Mouse (Mus musculus) hindbrain, postnatal 0 days (tissue): ENCODE data around the gene Prkag3. TPM values are rescaled to one million over a fixed set of nuclear protein-coding genes. Genes with fewer than 3 reads are reported as not detected.

Source experiments
- ATAC-seq: fragments of 200-750 bp; cut with Nextera tagmentation; 2 replicates; pipeline ENCODE4 v1.8.0; 2017; ENCODE audit warnings: mild to moderate bottlenecking, moderate TSS enrichment, moderate library complexity
- DNase-seq: peaks from one replicate; pipeline ENCODE4 v3.0.0-alpha.2; 2015; ENCODE audit warnings: low spot score
- H3K27ac ChIP-seq: fragments of 300-500 bp; sonication (generic); 2 replicates; pipeline ENCODE4 v1.5.1; 2014; ENCODE audit warnings: mild to moderate bottlenecking
- H3K27me3 ChIP-seq: fragments of 300-500 bp; sonication (generic); 2 replicates; pipeline ENCODE4 v1.6.1; 2014; ENCODE audit warnings: low read length, mixed read lengths; ENCODE audit not compliant: insufficient read depth
- H3K36me3 ChIP-seq: fragments of 300-500 bp; sonication (generic); 2 replicates; pipeline ENCODE4 v1.6.1; 2014; ENCODE audit warnings: low read length, mixed read lengths; ENCODE audit not compliant: insufficient read depth
- H3K4me1 ChIP-seq: fragments of 300-500 bp; sonication (generic); 2 replicates; pipeline ENCODE4 v1.6.1; 2014; ENCODE audit warnings: antibody characterized with exemption, low read length, mixed read lengths; ENCODE audit not compliant: insufficient read depth
- H3K4me2 ChIP-seq: fragments of 300-500 bp; sonication (generic); 2 replicates; pipeline ENCODE4 v1.6.1; 2014; ENCODE audit warnings: low read depth, mild to moderate bottlenecking, low read length, moderate library complexity, mixed read lengths
- H3K4me3 ChIP-seq: fragments of 300-500 bp; sonication (generic); 2 replicates; pipeline ENCODE4 v1.5.1; 2014; ENCODE audit warnings: low read length
- H3K9ac ChIP-seq: fragments of 300-500 bp; sonication (generic); replicated peaks from 2 replicates; pipeline ENCODE4 v1.6.1; 2014; ENCODE audit warnings: mild to moderate bottlenecking, low read length, moderate library complexity, mixed read lengths
- H3K9me3 ChIP-seq: fragments of 300-500 bp; sonication (generic); 2 replicates; pipeline ENCODE4 v1.6.1; 2016; ENCODE audit warnings: low read length, mixed read lengths
- CTCF ChIP-seq: IDR thresholded peaks from 2 replicates; pipeline ENCODE4 v1.5.1; 2016; ENCODE audit warnings: antibody characterized with exemption, control low read depth, low read depth
- WGBS: fragments of 180-500 bp; shearing (Covaris S2); extraction: QIAGEN DNeasy Blood & Tissue Kit; methylation state at CpG from one replicate; pipeline ENCODE4 v1.1.7; 2014; 5-methylcytosine and 5-hydroxymethylcytosine counted together
- polyA plus RNA-seq: library from polyadenylated mRNA; unstranded; fragments of >200 nt; fragmentation: Nextera tagmentation; extraction: Ambion mirVana; gene quantifications from 2 replicates; pipeline ENCODE4 v1.2.1, GENCODE M21; 2015
- total RNA-seq: library from RNA; depleted of rRNA; stranded (reverse); fragments of >200 nt; gene quantifications from 2 replicates; pipeline ENCODE4 v1.2.3, GENCODE M21; 2014

Prkag3 gene
- total and polyA plus RNA-seq, 2 experiments from 2014 or later: not detected

DNA sequence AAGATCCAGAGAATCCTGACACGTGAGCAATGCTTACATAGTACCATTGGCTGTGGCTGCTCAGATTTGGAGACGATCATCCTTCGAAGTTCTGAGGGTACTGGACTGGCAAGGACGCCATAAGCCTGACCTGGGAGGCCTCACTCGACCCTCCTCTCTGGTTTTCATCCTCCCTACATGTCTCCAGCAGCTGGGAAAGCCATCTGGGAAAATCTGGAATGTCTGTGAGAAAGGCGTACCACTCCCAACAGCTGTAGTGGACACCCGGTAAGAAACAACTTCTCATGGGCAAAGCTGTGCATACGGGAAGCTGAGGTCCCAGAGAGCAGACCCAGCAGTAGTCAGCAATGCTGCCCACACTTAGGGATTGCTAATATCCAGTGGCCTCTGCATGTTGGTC lies 3.1 kb upstream of the Prkag3 start:
- ATAC-seq (no peak), DNase-seq (no peak)
- no peak for TF ChIP-seq CTCF
- no peak overlapping the region for H3K4me3 ChIP-seq
- no peak overlapping the region for H3K9ac ChIP-seq
- no peaks in the 10 kb centered on the region for H3K36me3 ChIP-seq
- H3K9me3 ChIP-seq: no peaks in the 10 kb centered on the region
- H3K4me2 ChIP-seq: no peak overlapping the region
- H3K27me3 ChIP-seq: peaks cover 17% of the 10 kb centered on the region; the same call in 1 of the 2 replicates
- WGBS: 89% methylated on average over 8 of the region's 8 CpGs
- H3K4me1 ChIP-seq: no peaks in the 10 kb centered on the region
- H3K27ac ChIP-seq: no peak overlapping the region

DNA sequence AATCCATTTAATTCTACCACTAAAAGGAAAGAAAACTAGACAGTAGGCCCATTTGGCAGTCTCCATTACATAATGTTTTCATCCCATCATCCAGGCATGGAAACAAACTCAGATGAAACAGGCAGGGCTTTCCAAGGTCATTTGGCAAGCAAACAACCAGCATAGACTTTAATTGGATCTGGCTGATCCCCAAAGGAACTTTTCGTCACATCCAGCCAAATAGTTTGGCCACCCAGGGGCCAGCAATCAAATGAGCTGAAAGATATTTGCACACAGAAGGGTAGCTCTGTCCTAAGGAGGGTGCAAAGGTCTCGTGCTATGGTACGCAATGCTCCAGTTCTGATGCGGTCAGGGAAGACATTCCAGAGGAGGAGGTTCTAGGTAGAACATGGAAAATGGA lies 1.7 kb upstream of the Prkag3 start:
- no peak for ATAC-seq
- no peak for TF ChIP-seq CTCF

DNA sequence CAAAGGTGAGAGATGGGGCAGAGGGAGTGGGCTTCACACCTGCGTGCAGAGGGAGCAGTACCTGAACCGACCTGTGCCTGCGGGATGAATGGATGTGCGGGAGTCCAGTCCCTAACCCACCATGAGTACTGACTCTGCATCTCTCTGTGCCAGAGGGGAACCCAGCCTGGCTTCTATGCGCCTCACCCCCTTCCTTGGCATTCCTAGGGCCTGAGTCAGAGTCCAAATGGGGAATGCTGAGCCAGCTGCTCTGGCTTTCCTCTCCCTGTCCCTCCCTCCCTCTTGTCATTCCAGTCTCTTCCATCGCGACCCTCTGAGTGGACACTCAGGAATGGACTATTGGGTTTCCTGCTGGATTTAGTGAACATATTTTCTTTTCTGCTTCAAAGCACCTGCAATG lies 280 bp upstream of the Prkag3 start:
- peak; percentile 35; the same call in 1 of the 2 replicates for ATAC-seq
- no peak overlapping the region for H3K9ac ChIP-seq
- no peak for DNase-seq

More for the DNA sequence above, 1.7 kb upstream of the Prkag3 start:
- H3K4me2 ChIP-seq: no peak overlapping the region
- no peak overlapping the region for H3K9ac ChIP-seq
- H3K9me3 ChIP-seq: no peaks in the 10 kb centered on the region
- no peak overlapping the region for H3K4me3 ChIP-seq
- H3K4me1 ChIP-seq: no peaks in the 10 kb centered on the region
- H3K27ac ChIP-seq: no peak overlapping the region
- H3K27me3 ChIP-seq: peaks cover 18% of the 10 kb centered on the region; the same call in 1 of the 2 replicates
- 53% methylated on average over 4 of the region's 4 CpGs for WGBS
- peak; percentile 38 for DNase-seq
- H3K36me3 ChIP-seq: no peaks in the 10 kb centered on the region

DNA sequence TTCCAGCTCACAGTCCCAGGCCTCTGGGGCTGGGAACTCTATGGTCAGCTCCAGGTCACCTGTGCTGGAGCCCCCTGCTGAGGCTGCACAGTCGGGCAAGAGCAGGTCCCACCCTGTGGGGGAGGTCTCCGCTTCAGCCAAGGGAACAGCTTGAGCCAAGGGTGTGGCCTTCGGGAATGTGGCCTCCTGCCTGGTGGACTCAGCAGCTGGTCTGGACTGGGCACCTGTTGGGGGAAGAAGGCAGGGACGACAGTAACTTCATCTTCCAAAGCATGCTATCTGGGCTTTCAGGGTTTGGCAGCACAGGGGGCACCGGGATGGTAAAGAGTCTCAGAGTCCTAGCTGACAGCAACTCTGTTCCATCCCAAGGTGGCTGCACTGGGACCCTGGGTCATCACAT lies 1.7 kb downstream of the Prkag3 start:
- H3K27me3 ChIP-seq: peaks cover 18% of the 10 kb centered on the region; the same call in 1 of the 2 replicates
- H3K36me3 ChIP-seq: no peaks in the 10 kb centered on the region
- WGBS: 77% methylated on average over 5 of the region's 5 CpGs
- no peak overlapping the region for H3K27ac ChIP-seq
- H3K4me1 ChIP-seq: no peaks in the 10 kb centered on the region
- no peak for ATAC-seq
- no peaks in the 10 kb centered on the region for H3K9me3 ChIP-seq
- DNase-seq: no peak
- H3K4me3 ChIP-seq: no peak overlapping the region
- no peak overlapping the region for H3K9ac ChIP-seq
- no peak for TF ChIP-seq CTCF
- H3K4me2 ChIP-seq: no peak overlapping the region

More for the DNA sequence above, 280 bp upstream of the Prkag3 start:
- H3K4me1 ChIP-seq: no peaks in the 10 kb centered on the region
- 62% methylated on average over 7 of the region's 7 CpGs for WGBS
- no peaks in the 10 kb centered on the region for H3K36me3 ChIP-seq
- no peak for TF ChIP-seq CTCF
- no peak overlapping the region for H3K4me2 ChIP-seq
- peaks cover 18% of the 10 kb centered on the region; the same call in 1 of the 2 replicates for H3K27me3 ChIP-seq
- no peak overlapping the region for H3K4me3 ChIP-seq
- H3K27ac ChIP-seq: no peak overlapping the region
- no peaks in the 10 kb centered on the region for H3K9me3 ChIP-seq

DNA sequence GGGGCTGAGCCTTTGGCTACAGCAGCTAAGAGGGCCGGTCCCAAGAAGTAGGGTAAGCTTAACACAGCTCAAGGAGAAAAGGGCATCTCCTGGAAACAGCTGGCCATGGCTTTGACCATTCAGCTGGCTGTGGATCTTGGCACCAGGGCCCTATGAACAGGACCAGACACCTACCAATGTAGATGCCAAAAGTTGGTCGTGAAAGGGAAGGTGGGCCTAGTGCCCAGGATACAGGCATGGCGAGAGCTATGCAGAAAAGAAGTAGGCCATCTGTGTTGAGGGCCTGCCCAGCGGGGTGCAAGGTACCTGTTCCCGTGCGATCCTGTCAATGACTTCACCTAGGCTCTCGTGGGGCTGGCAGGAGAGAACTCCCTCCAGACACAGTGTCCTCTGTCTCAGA lies 8.2 kb downstream of the Prkag3 start:
- 82% methylated on average over 7 of the region's 7 CpGs for WGBS
- TF ChIP-seq CTCF: no peak
- Histone ChIP-seq H3K4me1 (no peaks in the 10 kb centered on the region), H3K4me2 (no peak overlapping the region), H3K27me3 (no peaks in the 10 kb centered on the region), H3K9me3 (no peaks in the 10 kb centered on the region), H3K4me3 (no peak overlapping the region), H3K27ac (no peak overlapping the region), H3K9ac (no peak overlapping the region), H3K36me3 (no peaks in the 10 kb centered on the region)
- ATAC-seq (no peak), DNase-seq (no peak)

DNA sequence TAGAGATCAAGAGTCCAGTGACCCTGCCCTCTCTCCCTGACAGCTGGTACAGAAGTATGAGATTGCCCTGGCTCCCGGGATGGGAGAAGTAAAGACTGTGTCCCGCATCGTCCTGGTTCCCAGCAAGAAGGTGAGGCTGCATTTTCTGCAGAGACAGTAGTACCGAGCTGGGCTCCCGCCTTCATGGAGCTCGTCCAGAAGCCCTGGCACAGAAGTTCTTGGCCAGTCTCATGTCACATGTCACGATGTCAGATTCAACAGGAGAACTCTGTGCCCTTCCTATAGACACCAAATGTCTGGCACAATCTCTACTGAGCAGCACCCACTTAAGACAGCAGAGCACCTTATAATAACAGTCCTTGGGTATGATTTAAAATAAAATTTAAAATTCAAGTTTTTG lies 11.5 kb downstream of the Prkag3 start:
- no peak for ATAC-seq
- TF ChIP-seq CTCF: no peak
- no peaks in the 10 kb centered on the region for H3K9me3 ChIP-seq
- no peaks in the 10 kb centered on the region for H3K27me3 ChIP-seq
- H3K4me2 ChIP-seq: no peak overlapping the region
- no peak for DNase-seq
- 77% methylated on average over 7 of the region's 7 CpGs for WGBS
- H3K9ac ChIP-seq: no peak overlapping the region
- no peak overlapping the region for H3K4me3 ChIP-seq
- no peaks in the 10 kb centered on the region for H3K4me1 ChIP-seq
- H3K36me3 ChIP-seq: no peaks in the 10 kb centered on the region
- H3K27ac ChIP-seq: no peak overlapping the region

DNA sequence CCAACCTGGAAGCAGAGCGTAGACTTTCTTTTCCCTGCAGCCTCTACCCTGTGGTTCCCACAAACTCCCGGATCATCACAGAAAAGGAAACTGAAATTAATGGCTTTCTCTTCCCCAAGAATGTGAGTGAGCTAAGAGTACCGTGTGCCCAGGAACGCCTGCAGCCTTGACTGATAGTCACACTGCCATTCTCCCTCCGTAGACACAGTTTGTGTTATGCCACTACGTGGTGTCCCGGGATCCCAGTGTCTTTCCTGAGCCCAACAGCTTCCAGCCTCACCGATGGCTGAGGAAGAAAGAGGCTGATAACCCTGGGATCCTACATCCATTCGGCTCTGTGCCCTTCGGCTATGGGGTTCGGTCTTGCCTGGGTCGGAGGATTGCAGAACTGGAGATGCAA lies 12.0 kb downstream of the Prkag3 start:
- no peaks in the 10 kb centered on the region for H3K27me3 ChIP-seq
- H3K9ac ChIP-seq: no peak overlapping the region
- H3K4me1 ChIP-seq: no peaks in the 10 kb centered on the region
- no peak for ATAC-seq
- TF ChIP-seq CTCF: no peak
- H3K4me2 ChIP-seq: no peak overlapping the region
- H3K36me3 ChIP-seq: no peaks in the 10 kb centered on the region
- 92% methylated on average over 12 of the region's 12 CpGs for WGBS
- no peak for DNase-seq
- no peak overlapping the region for H3K4me3 ChIP-seq
- H3K9me3 ChIP-seq: no peaks in the 10 kb centered on the region
- H3K27ac ChIP-seq: no peak overlapping the region
